Mouse (Mus musculus): ENCODE measurements around the gene Cd151.

GRCm38 (mm10) chr7:141518926-141519325 is 51.7 kb downstream of the Cd151 start:
- TF ChIP-seq CTCF (IDR thresholded peaks at IDR 0.05; ENCODE audit: borderline replicate concordance, extremely low read depth, insufficient read depth, insufficient read length) (no peak), POLR2A (IDR thresholded peaks at IDR 0.05; ENCODE audit: borderline replicate concordance, extremely low read depth, insufficient read depth, insufficient read length, poor library complexity, severe bottlenecking) (no peak)

Measured in brain, embryonic 14.5 days (tissue).